Mouse (Mus musculus) spleen, adult 2 months (tissue): ENCODE measurements around the gene Ccdc146.

Source experiments
- CTCF ChIP-seq: fragments of 200-500 bp; IDR thresholded peaks from 2 replicates; pipeline ENCODE4 v1.5.1; 2011; ENCODE audit warnings: mild to moderate bottlenecking, inconsistent platforms; ENCODE audit not compliant: insufficient read depth, insufficient read length, insufficient replicate concordance; ENCODE audit errors: extremely low read depth
- POLR2A ChIP-seq: fragments of 200-500 bp; IDR thresholded peaks from 2 replicates; pipeline ENCODE4 v1.6.1; 2011; ENCODE audit warnings: low read depth, low read length, inconsistent platforms

GRCm38 (mm10) chr5:21267090-21267489, 157.4 kb downstream of the Ccdc146 start:
- TF ChIP-seq POLR2A: no peak
- no peak for TF ChIP-seq CTCF
